Mouse (Mus musculus) cerebellum, adult 2 months (tissue): ENCODE results near the gene Palmd.

ENCODE experiments used
- CTCF ChIP-seq: fragments of 200-500 bp; IDR thresholded peaks from 2 replicates; pipeline ENCODE4 v1.5.1; 2011; ENCODE audit warnings: low read depth, mild to moderate bottlenecking, control low read depth, low read length, moderate library complexity, borderline replicate concordance; ENCODE audit not compliant: insufficient read depth
- POLR2A ChIP-seq: fragments of 200-500 bp; IDR thresholded peaks from 2 replicates; pipeline ENCODE4 v1.6.1; 2011; ENCODE audit warnings: low read length, control low read depth, borderline replicate concordance; ENCODE audit not compliant: insufficient read depth

GRCm38 (mm10) chr3:116936934-116937691 lies 31.7 kb downstream of the Palmd start:
- TF ChIP-seq CTCF (no peak), POLR2A (no peak)
